12 mouse cellular contexts compared by ENCODE assay signal in the genomic region with DNA sequence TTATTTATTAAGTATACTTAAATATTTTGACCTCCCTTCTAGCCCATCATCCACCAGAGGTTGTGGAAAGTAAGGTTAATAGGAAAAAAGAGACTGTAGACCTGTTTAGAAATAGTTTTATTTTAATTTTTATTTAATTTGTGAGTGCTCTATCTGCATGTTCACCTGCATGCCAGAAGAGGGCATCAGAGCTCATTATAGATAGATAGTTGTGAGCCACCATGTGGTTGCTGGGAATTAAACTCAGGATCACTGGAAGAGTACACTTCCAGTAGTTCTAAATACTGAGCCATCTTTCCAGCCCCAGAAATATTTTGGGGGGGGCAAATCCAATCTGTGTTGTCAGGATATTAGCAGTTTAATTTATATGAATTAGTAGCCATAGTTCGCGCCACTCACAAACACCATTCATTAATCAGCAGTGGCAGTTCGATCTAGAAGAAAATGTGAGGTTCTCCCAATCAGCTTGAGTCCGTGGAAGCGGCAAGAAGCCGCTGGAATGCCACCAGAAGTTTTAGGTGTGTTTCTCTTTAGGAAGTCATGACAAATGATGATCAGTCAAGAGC. TPM values are rescaled to one million over a fixed set of nuclear protein-coding genes. Genes with fewer than 3 reads are reported as not detected.
A peak's percentile ranks its signal among the peaks of the same experiment; 100 is the strongest.
DNase-seq lines count a peak whose midpoint lies in the region; ATAC-seq and TF ChIP-seq lines count a peak whose summit lies in the region.
"Had no signal": no experiment of that assay in that cellular context is flagged by ENCODE, and none has a peak within 500 bp of the region (broad histone marks: within the 10 kb centered on the region; RNA-seq: fewer than 3 reads in every experiment).

No protein-coding gene starts in this region.

- H3K4me2 ChIP-seq in liver, embryonic 11.5 days = no peak overlapping the region
- H3K4me2 ChIP-seq: embryonic facial prominence, embryonic 15.5 days; intestine, embryonic 15.5 days had no signal

- ATAC-seq in liver, embryonic 11.5 days (replicated peaks; ENCODE audit: low FRiP score) = no peak
- ATAC-seq in inflammation-experienced regulatory T-cells, adult 6 months = no peak
- ATAC-seq: intestine, embryonic 15.5 days had no signal

- H3K36me3 ChIP-seq in liver, adult 2 months (ENCODE audit: control insufficient read depth, insufficient read depth, low read length) = no peaks in the 10 kb centered on the region
- H3K36me3 ChIP-seq in liver, embryonic 11.5 days (ENCODE audit: control insufficient read depth, insufficient read depth, low read length) = no peaks in the 10 kb centered on the region
- H3K36me3 ChIP-seq: embryonic facial prominence, embryonic 15.5 days; liver, embryonic 13.5 days had no signal

- peak; percentile 86 for TF ChIP-seq CTCF in gastrocnemius, adult 2 months (IDR thresholded peaks at IDR 0.05)
- TF ChIP-seq CTCF in liver, adult 2 months (IDR thresholded peaks at IDR 0.05; ENCODE audit: low read depth, low read length) = no peak
- TF ChIP-seq CTCF in brain, embryonic 14.5 days (IDR thresholded peaks at IDR 0.05; ENCODE audit: borderline replicate concordance, extremely low read depth, insufficient read depth, insufficient read length) = peak; percentile 28; the same call in 1 of the 2 replicates

- DNase-seq in gastrocnemius, adult 2 months = no peak
- DNase-seq in gastrocnemius, postnatal 14 days = no peak
- peak; percentile 49 for DNase-seq in liver, adult 2 months (ENCODE audit: extremely low read depth, low read depth, low spot score)
- DNase-seq in liver, embryonic 11.5 days (ENCODE audit: low spot score) = no peak
- DNase-seq in B cell, adult 2 months = peak; percentile 40 to 45
- DNase-seq in brain, embryonic 14.5 days (ENCODE audit: low read depth) = peak; percentile 35
- DNase-seq in adrenal gland, adult 18-20 months (ENCODE audit: low spot score in 2 of 2) = no peak
- DNase-seq: adrenal gland, postnatal 25 days had no signal

- no peaks in the 10 kb centered on the region for H3K27me3 ChIP-seq in liver, adult 2 months (ENCODE audit: control insufficient read depth, insufficient read depth, low read length)
- H3K27me3 ChIP-seq in liver, embryonic 11.5 days (replicated peaks; ENCODE audit: control insufficient read depth, insufficient read depth, low read length) = no peaks in the 10 kb centered on the region
- H3K27me3 ChIP-seq: embryonic facial prominence, embryonic 15.5 days; intestine, embryonic 15.5 days; liver, embryonic 13.5 days had no signal

- intact Hi-C loops in gastrocnemius, adult 2 months (cut with DNase I) = loop anchor here (1.0 kb wide), 1 partner anchor 91 kb away; no protein-coding TSS in a partner anchor
- intact Hi-C loops in gastrocnemius, postnatal 14 days (cut with DNase I; ENCODE audit: low total_unique reads) = loop anchor here (5.0 kb wide), 1 partner anchor 89 kb away; no protein-coding TSS in a partner anchor

- no peak overlapping the region for H3K27ac ChIP-seq in gastrocnemius, adult 2 months
- H3K27ac ChIP-seq in liver, adult 2 months (replicated peaks; ENCODE audit: insufficient read depth, low read depth, low read length) = no peak overlapping the region
- no peak overlapping the region for H3K27ac ChIP-seq in liver, embryonic 11.5 days (ENCODE audit: low read depth, low read length)
- H3K27ac ChIP-seq: embryonic facial prominence, embryonic 15.5 days; intestine, embryonic 15.5 days; liver, embryonic 13.5 days had no signal

- H3K4me1 ChIP-seq in liver, adult 2 months (ENCODE audit: control insufficient read depth, insufficient read depth, low read length) = peaks cover 4% of the 10 kb centered on the region; the same call in 1 of the 2 replicates
- peaks cover 7% of the 10 kb centered on the region for H3K4me1 ChIP-seq in liver, embryonic 11.5 days (replicated peaks; ENCODE audit: control insufficient read depth, insufficient read depth, low read length)

- H3K4me3 ChIP-seq in gastrocnemius, adult 2 months = no peak overlapping the region
- H3K4me3 ChIP-seq in liver, adult 2 months (ENCODE audit: insufficient read depth, low read depth, low read length) = no peak overlapping the region
- H3K4me3 ChIP-seq in liver, embryonic 11.5 days (ENCODE audit: low read depth, low read length) = no peak overlapping the region
- H3K4me3 ChIP-seq: embryonic facial prominence, embryonic 15.5 days; intestine, embryonic 15.5 days had no signal

- H3K9ac ChIP-seq in liver, adult 2 months (ENCODE audit: low read depth, low read length) = no peak overlapping the region
- no peak overlapping the region for H3K9ac ChIP-seq in liver, embryonic 11.5 days (ENCODE audit: low read depth, low read length)
- H3K9ac ChIP-seq: embryonic facial prominence, embryonic 15.5 days; intestine, embryonic 15.5 days; liver, embryonic 13.5 days had no signal

- no peaks in the 10 kb centered on the region for H3K79me2 ChIP-seq in liver, adult 2 months (ENCODE audit: control insufficient read depth, insufficient read depth, low read length)

- peaks cover 5% of the 10 kb centered on the region; the same call in 1 of the 2 replicates for H3K9me3 ChIP-seq in liver, embryonic 11.5 days (ENCODE audit: control insufficient read depth, low read length)
- H3K9me3 ChIP-seq: embryonic facial prominence, embryonic 15.5 days; intestine, embryonic 15.5 days; liver, embryonic 13.5 days had no signal

- 96% methylated on average over 6 of the region's 6 CpGs for WGBS in liver, adult 2 months
- WGBS in liver, embryonic 11.5 days = 92% methylated on average over 6 of the region's 6 CpGs

- no peak for TF ChIP-seq POLR2A in liver, adult 2 months (IDR thresholded peaks at IDR 0.05; ENCODE audit: extremely low read depth, insufficient read depth, low read length)
- TF ChIP-seq POLR2A in brain, embryonic 14.5 days (IDR thresholded peaks at IDR 0.05; ENCODE audit: borderline replicate concordance, extremely low read depth, insufficient read depth, insufficient read length, poor library complexity, severe bottlenecking) = no peak

RNA-seq across cellular contexts. Expression of a gene that starts 6.7 kb away (rescaled TPM):
- total RNA-seq in gastrocnemius, adult 2 months (2021) = under 1 TPM; 0.11 to 0.36 TPM
- total RNA-seq in gastrocnemius, postnatal 14 days (2021) = under 1 TPM; 0.31 to 0.41 TPM
- under 0.01 and 0.20 TPM in 2 replicates for total RNA-seq in liver, adult 2 months (2014; rRNA removed)
- 0.07 and 0.24 TPM in 2 replicates for polyA plus RNA-seq in liver, adult 2 months (2012; rRNA removed)
- 75.1 and 77.3 TPM in 2 replicates for polyA plus RNA-seq in liver, embryonic 11.5 days (2014; fragmentation: Nextera tagmentation; extraction: Ambion mirVana)
- polyA plus RNA-seq in brain, embryonic 14.5 days (2012; rRNA removed) = 7.3 and 7.8 TPM in 2 replicates
- 1 to 10 TPM in 2 of 3 experiments, not detected in 1; 1.6 to 3.8 TPM for polyA plus RNA-seq in inflammation-experienced regulatory T-cells, adult 6 months (2017; shearing (Covaris generic))
- 1 to 10 TPM; 1.2 to 2.2 TPM for total RNA-seq in adrenal gland, adult 18-20 months (2021)

RNA-seq across cellular contexts. Expression of a gene that starts 13.6 kb away (rescaled TPM):
- total RNA-seq in gastrocnemius, adult 2 months (2021) = 100 to 1,000 TPM; 156 to 204 TPM
- 100 to 1,000 TPM; 167 to 178 TPM for total RNA-seq in gastrocnemius, postnatal 14 days (2021)
- 50.3 and 56.6 TPM in 2 replicates for total RNA-seq in liver, adult 2 months (2014; rRNA removed)
- polyA plus RNA-seq in liver, adult 2 months (2012; rRNA removed) = 58.8 and 61.2 TPM in 2 replicates
- polyA plus RNA-seq in liver, embryonic 11.5 days (2014; fragmentation: Nextera tagmentation; extraction: Ambion mirVana) = 11.2 and 13.1 TPM in 2 replicates
- polyA plus RNA-seq in brain, embryonic 14.5 days (2012; rRNA removed) = 59.2 and 77.7 TPM in 2 replicates
- polyA plus RNA-seq in inflammation-experienced regulatory T-cells, adult 6 months (2017; shearing (Covaris generic)) = 10 to 100 TPM in 2 of 3 experiments, 1 to 10 TPM in 1; 7.5 to 12.9 (median 11.8) TPM
- total RNA-seq in adrenal gland, adult 18-20 months (2021) = 10 to 100 TPM; 75.7 to 96.6 TPM

Comparison
In these comparisons a context has a peak if more than half of its experiments do, and no peak if none do; other contexts are left out.
1. DNase-seq: peak in liver, adult 2 months (single experiment), B cell, adult 2 months (2 of 2) and brain, embryonic 14.5 days (single experiment); none in gastrocnemius, adult 2 months (single experiment), gastrocnemius, postnatal 14 days (single experiment), liver, embryonic 11.5 days (single experiment) and adrenal gland, adult 18-20 months (0 of 2).